Mouse (Mus musculus): ENCODE data around the gene Rfpl4.
"Not testable (repeated sequence)": the region's sequence is repeated elsewhere in the genome, so short reads cannot be mapped to it uniquely, and the experiment has no call there.

GRCm38 (mm10) chr7:5149570-5149969 is 32.8 kb upstream of the Rfpl4 start, which contains the start of gene Vmn1r55:
- TF ChIP-seq CTCF (IDR thresholded peaks at IDR 0.05 in 2 of 3, conservative IDR thresholded peaks at IDR 0.05 in 1 of 3; ENCODE audit: control insufficient read depth in 1 of 3, insufficient read depth in 1 of 3, low read depth in 2 of 3, low read length in 3 of 3, poor library complexity in 1 of 3, severe bottlenecking in 1 of 3); ZNF384 (IDR thresholded peaks at IDR 0.05; ENCODE audit: low read depth, low read length); UBTF (IDR thresholded peaks at IDR 0.05; ENCODE audit: borderline replicate concordance, insufficient read depth, low read depth, low read length); ZKSCAN1 (IDR thresholded peaks at IDR 0.05; ENCODE audit: low read depth, low read length); E2F4 (IDR thresholded peaks at IDR 0.05; ENCODE audit: borderline replicate concordance, low read depth, low read length); TCF12 (IDR thresholded peaks at IDR 0.05; ENCODE audit: low read depth, low read length); USF1 (IDR thresholded peaks at IDR 0.05; ENCODE audit: low read depth, low read length); MYC (IDR thresholded peaks at IDR 0.05; ENCODE audit: low read depth, low read length); MAZ (IDR thresholded peaks at IDR 0.05; ENCODE audit: low read depth, low read length); GATA1 (IDR thresholded peaks at IDR 0.05; ENCODE audit: low read depth, low read length); MYB (IDR thresholded peaks at IDR 0.05; ENCODE audit: low read depth, low read length); ZC3H11A (IDR thresholded peaks at IDR 0.05; ENCODE audit: low read depth, low read length): not testable (repeated sequence)
